Mouse (Mus musculus): ENCODE results near the gene Prc1. TPM values are rescaled to one million over a fixed set of nuclear protein-coding genes. Genes with fewer than 3 reads are reported as not detected.

Prc1 gene
- 157 TPM for polyA plus RNA-seq (2014; fragmentation: Illumina TruSeq; extraction: RNeasy Lipid Tissue Mini Kit (QIAGEN cat#74804); ENCODE audit: low read depth, low replicate concordance)

GRCm38 (mm10) chr7:80294062-80294763 lies at the start of gene Prc1:
Gene Prc1, plus strand, starts transcription at chr7:80294450.

DNA sequence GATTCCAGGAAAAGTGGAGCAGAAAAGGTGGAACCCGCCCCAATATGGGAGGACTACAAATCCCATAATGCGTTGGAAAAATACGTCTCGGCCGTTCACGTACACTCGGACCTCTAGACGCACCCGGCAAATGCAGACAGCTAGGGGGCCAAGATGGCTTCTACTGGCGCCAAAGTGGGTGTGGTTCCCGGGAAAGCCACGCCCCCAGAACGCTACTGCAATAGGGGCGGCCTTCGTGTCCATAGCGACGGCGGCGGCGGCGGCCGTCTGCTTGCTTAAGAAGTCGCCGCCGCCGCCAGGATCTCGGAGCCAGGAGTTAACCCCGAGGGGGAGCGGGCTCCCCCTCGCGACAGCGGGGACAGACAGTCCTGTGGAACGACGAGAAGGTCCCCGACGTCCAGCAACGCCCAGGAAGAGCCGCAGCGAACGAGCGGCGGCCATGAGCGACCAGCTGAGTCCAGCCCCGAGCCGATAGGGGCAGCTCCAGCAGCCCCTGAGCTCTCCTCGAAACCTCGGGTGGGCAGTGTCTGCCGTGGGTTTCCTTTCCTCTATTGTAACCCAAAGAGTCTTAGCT lies 48.0 kb upstream of the Prc1 start, which contains the start of gene Ttll13:
Ttll13 (plus strand) TSS at position 229 of the 574 bp plus-strand sequence.

GRCm38 (mm10) chr7:80260625-80261371 lies 33.5 kb upstream of the Prc1 start, which contains the start of gene Ngrn:
Gene Ngrn, plus strand, starts transcription at chr7:80261215.

DNA sequence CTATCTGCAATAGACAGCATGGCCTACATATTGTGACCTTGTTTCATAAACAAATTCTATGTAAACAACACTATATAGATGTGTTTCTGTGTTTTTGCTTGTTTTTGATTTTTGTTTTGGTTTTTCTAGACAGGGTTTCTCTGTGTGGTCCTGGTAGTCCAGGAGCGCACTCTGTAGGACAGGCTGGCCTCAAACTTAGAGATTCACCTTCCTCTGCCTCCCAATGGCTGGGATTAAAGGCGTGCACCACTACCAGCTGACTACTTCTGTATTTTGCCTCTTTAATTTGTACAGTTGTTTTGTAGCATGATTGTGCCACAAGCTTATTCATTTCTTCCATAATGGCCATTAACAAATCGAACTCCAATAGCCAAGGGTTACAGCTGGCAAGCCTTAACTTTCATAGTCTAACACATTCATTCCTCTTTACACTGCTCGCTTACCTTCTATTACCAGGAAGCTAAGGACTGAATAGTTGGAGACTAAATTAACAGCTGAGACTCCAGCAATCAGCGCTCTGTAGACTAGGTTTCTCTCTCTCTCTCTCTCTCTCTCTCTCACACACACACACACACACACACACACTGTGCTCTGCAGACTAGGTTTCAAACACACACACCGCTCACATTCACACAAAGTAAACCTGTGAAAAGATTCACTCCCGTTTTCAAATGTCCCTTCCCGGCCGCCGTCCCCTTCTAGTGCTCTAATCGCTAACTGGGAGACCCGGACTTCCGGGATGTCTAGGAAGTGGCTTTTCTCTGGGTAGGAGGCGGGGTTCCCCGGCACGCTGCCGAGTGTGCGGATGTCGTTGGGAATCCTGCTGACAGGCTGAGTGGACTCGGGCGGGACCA lies 25.1 kb upstream of the Prc1 start, which contains the start of gene Vps33b:
Vps33b (plus strand) TSS at position 753 of the 854 bp plus-strand sequence.

DNA sequence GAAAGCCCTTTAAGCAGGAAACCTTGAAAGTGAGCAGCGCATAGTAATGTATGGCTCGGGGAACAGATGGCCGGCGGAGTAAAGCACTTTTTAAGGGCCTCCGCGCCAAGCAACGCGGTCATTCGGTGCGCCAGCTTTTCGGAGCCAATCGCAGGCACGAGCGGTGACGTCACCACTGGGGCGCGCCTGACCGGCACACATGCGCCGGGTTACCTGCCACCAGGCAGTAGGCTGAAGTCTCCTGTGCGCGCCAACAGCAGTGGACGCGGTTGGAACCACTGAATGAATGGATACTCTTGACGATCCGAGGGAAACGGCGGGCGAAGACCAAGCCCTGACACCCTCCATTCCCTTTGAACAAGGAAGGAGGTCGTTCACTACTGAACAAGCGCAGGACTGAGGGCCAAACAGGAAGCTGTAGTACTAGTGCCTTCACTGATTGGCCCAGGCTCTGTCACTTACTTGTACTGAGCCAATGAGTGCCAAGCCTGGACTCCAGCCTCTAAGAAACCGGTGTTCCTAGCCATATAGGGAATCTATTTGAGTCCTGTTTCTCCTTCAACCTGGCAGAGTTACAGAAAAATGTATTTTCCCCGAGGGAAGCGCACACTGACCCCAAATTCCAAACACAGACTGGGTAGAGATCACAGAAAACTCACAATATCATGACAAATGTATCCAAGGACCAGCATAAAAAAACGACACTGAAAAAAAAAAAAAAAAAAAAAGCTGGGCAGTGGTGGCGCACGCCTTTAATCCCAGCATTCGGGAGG lies 30.0 kb downstream of the Prc1 start, which contains the start of gene Rccd1:
Rccd1 (minus strand) TSS at position 412 of the 773 bp plus-strand sequence.

GRCm38 (mm10) chr7:80340793-80341192 lies 46.5 kb downstream of the Prc1 start, which contains the start of gene Unc45a:
Gene Unc45a, minus strand, starts transcription at chr7:80341005.

GRCm38 (mm10) chr7:80342858-80343257 lies 48.6 kb downstream of the Prc1 start, which contains the start of gene Hddc3:
Gene Hddc3, plus strand, starts transcription at chr7:80343104.

Other genes with a start within 250 kb of the Prc1 start
- gene Idh2, start 179.1 kb upstream of the Prc1 start, polyA plus RNA-seq (2014; fragmentation: Illumina TruSeq; extraction: RNeasy Lipid Tissue Mini Kit (QIAGEN cat#74804); ENCODE audit: low read depth, low replicate concordance): 0.85 TPM
- gene Sema4b, start 107.6 kb upstream of the Prc1 start, polyA plus RNA-seq (2014; fragmentation: Illumina TruSeq; extraction: RNeasy Lipid Tissue Mini Kit (QIAGEN cat#74804); ENCODE audit: low read depth, low replicate concordance): 0.67 TPM
- gene Cib1, start 61.6 kb upstream of the Prc1 start, polyA plus RNA-seq (2014; fragmentation: Illumina TruSeq; extraction: RNeasy Lipid Tissue Mini Kit (QIAGEN cat#74804); ENCODE audit: low read depth, low replicate concordance): 49.1 TPM
- 0.91 TPM for gene Gdpgp1, start 61.6 kb upstream of the Prc1 start, polyA plus RNA-seq (2014; fragmentation: Illumina TruSeq; extraction: RNeasy Lipid Tissue Mini Kit (QIAGEN cat#74804); ENCODE audit: low read depth, low replicate concordance)
- 226 TPM for gene Ttll13, start 48.1 kb upstream of the Prc1 start, polyA plus RNA-seq (2014; fragmentation: Illumina TruSeq; extraction: RNeasy Lipid Tissue Mini Kit (QIAGEN cat#74804); ENCODE audit: low read depth, low replicate concordance)
- 5.7 TPM for gene Ngrn, start 33.2 kb upstream of the Prc1 start, polyA plus RNA-seq (2014; fragmentation: Illumina TruSeq; extraction: RNeasy Lipid Tissue Mini Kit (QIAGEN cat#74804); ENCODE audit: low read depth, low replicate concordance)
- gene Vps33b, start 24.8 kb upstream of the Prc1 start, polyA plus RNA-seq (2014; fragmentation: Illumina TruSeq; extraction: RNeasy Lipid Tissue Mini Kit (QIAGEN cat#74804); ENCODE audit: low read depth, low replicate concordance): 4.8 TPM
- 4.5 TPM for gene Rccd1, start 30.0 kb downstream of the Prc1 start, polyA plus RNA-seq (2014; fragmentation: Illumina TruSeq; extraction: RNeasy Lipid Tissue Mini Kit (QIAGEN cat#74804); ENCODE audit: low read depth, low replicate concordance)
- gene Unc45a, start 46.6 kb downstream of the Prc1 start, polyA plus RNA-seq (2014; fragmentation: Illumina TruSeq; extraction: RNeasy Lipid Tissue Mini Kit (QIAGEN cat#74804); ENCODE audit: low read depth, low replicate concordance): 1.2 TPM
- gene Hddc3, start 48.7 kb downstream of the Prc1 start, polyA plus RNA-seq (2014; fragmentation: Illumina TruSeq; extraction: RNeasy Lipid Tissue Mini Kit (QIAGEN cat#74804); ENCODE audit: low read depth, low replicate concordance): 5.7 TPM
- gene Man2a2, start 76.9 kb downstream of the Prc1 start, polyA plus RNA-seq (2014; fragmentation: Illumina TruSeq; extraction: RNeasy Lipid Tissue Mini Kit (QIAGEN cat#74804); ENCODE audit: low read depth, low replicate concordance): 14.6 TPM
- not detected for gene Fes, start 93.5 kb downstream of the Prc1 start, polyA plus RNA-seq (2014; fragmentation: Illumina TruSeq; extraction: RNeasy Lipid Tissue Mini Kit (QIAGEN cat#74804); ENCODE audit: low read depth, low replicate concordance)
- gene Furin, start 111.0 kb downstream of the Prc1 start, polyA plus RNA-seq (2014; fragmentation: Illumina TruSeq; extraction: RNeasy Lipid Tissue Mini Kit (QIAGEN cat#74804); ENCODE audit: low read depth, low replicate concordance): 0.48 TPM
- 58.5 TPM for gene Blm, start 240.7 kb downstream of the Prc1 start, polyA plus RNA-seq (2014; fragmentation: Illumina TruSeq; extraction: RNeasy Lipid Tissue Mini Kit (QIAGEN cat#74804); ENCODE audit: low read depth, low replicate concordance)

All from testis, adult 10 weeks (tissue).